Mouse (Mus musculus) yolk sac, embryonic 10.5 days (tissue): ENCODE measurements around the gene Usp34.
A peak's percentile ranks its signal among the peaks of the same experiment; 100 is the strongest.
"Not testable (repeated sequence)": the region's sequence is repeated elsewhere in the genome, so short reads cannot be mapped to it uniquely, and the experiment has no call there.

Source experiments
- DNase-seq: peaks from one replicate; pipeline ENCODE4 v3.0.0-alpha.2; 2017; ENCODE audit warnings: low spot score

Gene Usp34

DNA sequence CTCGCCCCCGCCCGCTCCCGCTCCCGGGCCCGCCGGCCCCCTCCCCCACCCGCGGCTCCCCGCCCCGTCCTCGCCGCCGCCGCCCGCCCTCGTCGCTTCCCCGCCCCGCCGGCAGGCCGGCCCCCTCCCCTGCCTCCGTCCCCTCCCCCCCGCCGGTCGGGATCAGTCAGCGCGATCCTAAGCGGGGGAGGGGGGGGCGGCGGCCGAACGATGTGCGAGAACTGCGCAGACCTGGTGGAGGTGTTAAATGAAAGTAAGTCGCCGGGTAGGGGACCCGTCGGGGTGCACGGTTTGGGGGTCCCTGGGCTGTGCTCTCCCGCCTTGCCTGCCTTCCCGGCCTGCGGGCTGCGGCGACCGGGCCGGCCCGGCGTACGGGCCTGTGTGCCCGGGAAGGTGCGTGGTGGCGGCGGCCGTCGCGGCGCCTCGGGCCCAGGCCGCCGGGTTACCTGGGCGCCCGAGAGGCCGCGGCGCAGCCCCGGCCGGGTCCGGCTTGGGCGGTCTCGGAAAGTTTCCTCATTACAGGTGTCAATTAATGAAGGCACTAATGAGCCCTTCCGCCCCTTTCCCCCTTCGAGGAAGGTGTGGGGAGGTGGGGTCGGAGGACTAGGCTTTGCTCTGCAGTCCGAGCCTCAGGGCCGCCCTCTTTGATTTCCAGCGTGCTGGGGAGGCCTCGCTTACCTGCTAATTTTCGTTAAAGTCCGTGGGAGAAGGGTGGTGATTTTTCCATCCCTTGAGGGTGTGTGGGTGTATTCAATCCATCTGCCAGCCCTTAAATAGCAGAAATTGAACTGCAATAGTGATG lies at the start of gene Usp34:
TSS of gene Usp34 (plus strand) at position 132 of the 802 bp plus-strand sequence.
- DNase-seq, result peak; percentile 86

DNA sequence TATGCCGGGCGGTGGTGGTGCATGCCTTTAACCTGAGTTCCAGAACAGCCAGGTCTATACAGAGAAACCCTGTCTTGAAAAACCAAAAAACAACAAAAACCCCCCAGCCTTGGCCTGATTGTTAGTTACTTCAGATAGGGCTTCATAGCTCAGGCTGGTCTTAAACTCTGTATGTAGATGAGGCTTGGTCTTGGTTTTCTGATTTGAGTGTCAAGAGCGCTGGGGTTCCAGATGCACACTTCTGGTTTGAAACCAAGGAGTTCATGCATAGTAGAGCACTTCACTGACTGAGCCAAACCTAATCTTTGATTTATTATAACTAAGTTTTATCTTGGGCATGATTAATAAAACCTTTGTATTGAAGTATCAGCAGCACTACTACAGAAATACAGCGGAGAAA lies 47.6 kb upstream of the Usp34 start:
- no peak for DNase-seq

DNA sequence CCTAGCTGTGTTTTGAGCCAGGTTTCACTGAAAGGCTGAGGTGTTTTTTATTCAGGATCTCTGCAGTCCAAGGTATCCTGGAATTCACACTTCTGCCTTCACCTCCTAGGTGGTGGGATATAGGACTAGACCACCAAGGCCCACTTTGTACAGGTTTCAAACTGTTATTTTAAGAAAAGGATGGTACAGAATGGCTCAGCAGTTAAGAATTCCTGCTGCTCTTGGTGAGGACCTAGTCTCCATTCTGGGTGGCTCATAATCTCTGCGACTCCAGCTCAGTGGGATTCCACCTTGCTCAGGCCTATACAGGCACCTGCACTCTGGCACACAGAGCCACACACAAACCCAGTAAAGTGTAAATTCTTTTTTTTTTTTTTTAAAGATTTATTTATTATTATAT lies 47.2 kb upstream of the Usp34 start:
- DNase-seq, result no peak

DNA sequence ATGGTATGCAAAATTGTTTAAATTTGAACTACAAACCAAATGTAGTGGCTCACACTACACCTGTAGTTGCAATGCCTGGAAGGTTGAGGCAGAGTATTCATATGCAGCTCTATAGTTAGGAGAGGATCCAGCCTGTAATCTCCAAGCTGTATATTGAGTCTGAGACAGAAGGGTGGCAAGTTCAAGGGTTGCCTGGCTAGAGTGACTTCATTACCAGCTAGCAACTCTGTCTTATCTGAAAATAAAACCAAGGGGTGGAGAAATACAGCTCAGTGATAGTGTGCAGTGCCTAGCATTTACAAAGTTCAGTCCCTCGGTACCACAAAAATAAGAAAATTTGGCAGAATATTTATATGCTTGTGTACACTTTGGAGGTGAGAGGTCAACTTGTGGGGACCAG lies 46.5 kb upstream of the Usp34 start:
- no peak for DNase-seq

DNA sequence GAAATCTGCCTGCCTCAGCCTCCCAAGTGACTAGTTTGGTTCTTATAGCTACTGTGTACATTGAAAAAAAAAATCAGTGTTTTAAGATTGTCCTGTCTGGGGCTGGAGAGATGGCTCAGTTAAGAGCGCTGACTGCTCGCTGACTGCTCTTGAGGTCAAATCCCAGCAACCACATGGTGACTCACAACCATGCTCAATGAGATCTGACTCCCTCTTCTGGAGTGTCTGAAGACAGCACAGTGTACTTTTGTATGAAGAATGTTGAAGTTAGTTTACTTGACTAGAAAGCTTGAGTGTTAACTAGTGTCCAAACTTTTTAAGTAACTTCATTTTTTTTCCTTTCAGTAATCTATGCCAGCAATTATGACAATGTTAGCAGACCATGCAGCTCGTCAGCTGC lies 45.2 kb upstream of the Usp34 start:
- DNase-seq, result no peak

DNA sequence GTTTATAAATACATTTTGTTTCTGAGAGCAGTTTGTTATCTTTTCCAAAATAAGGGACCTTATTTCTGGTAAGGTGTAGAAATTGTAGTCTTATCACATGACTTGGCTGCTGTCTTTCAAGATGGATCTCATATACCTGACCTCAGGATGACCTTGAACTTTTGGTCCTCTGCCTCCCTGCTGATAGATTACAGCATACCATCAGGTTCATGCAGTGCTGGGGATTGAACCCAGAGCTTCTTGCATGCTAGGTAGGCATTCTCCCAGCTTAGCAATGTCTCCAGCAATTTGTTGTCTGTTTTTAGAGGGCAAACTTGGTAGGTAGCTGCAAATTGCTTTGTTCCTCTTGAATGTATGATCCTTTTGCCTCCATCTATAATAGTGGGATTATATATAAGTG lies 41.7 kb upstream of the Usp34 start:
- no peak for DNase-seq

DNA sequence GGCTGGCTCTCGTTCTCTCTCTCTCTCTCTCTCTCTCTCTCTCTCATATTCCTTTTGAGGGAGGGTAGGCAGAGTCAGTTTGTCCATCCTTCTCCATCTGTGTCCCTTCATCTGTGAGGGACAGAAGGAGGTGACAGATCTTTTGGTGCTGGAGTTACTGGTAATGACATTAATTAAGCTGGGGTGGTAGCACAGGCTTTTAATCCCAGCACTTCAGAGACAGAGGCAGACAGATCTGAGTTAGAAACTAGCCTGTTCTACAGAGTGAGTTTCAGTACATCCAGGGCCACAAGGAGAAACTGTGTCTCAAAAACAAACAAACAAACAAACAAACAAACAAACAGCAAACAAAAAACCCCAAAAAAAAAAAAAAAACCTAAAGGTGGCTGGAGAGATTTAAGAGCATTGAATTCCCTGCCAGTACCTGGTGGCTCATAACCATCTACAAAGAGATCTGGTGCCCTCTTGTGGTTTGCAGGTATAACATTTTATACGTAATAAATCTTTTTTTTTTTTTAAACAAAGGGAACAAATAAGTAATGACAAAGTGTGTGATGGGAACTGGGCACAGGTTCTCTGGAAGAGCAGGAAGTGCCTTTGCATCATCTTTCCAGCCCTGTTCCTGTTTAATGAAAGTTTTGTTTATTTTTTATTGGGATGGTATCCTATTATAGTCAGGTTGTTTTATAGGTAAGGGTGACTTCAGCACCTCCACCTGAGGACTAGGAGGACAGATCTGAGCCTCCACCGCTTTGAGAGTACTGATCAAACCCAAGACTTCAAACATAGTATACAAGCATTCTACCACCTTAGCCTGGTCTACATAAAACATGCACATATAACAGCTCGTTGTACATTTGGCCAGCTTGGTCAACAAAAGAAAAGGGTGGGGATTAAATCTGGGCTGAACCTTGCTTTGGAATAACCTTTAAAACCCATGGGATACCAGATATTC lies 34.6 kb upstream of the Usp34 start:
- no peak for DNase-seq

DNA sequence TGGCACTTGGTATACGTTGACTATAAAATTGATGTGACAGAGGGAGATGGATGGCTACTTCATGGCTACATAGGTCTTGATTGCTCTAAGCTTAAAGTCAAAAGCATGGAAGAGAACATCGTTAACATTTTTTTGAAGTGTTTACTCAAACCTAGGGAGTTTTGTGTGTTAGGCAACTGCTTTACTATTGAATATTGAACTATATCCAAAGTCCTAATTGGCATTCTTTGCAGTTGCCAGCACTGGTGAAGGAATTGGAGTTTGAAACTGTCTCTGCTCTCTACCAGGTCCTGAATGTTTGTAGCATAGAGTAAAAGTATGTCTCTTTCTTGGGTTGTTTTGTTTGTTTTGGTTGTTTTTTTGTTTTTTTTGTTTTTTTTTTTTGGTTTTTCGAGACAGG lies 30.9 kb upstream of the Usp34 start:
- no peak for DNase-seq

DNA sequence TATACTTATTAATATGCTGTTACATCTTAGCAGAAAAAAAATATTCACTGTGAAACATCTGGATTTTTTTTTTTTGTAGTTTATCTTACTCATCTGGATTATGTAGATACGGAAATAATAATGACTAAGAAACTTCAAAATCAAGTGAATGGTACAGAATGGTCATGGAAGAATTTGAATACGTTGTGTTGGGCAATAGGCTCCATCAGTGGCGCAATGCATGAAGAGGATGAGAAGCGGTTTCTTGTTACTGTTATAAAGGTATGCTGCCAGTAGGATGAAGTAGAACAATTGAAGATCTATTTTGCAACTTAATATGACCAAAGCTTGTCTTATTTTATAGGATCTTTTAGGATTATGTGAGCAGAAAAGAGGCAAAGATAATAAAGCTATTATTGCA lies 22.2 kb upstream of the Usp34 start:
- no peak for DNase-seq

DNA sequence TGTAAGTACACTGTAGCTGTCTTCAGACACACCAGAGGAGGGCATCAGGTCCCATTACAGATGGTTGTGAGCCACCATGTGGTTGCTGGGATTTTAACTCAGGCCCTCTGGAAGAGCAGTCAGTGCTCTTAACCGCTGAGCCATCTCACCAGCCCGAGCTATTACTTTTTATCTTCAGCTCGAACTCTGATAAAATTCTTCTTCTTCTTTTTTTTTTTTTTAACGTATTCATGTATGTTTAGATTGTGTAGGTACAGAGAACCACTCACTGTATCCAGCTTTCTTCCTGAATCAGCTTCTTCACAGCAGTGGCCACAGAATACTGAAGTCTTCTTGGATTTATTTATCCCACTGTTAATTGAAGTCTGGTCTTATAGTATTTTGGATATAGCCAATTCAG lies 17.8 kb upstream of the Usp34 start:
- not testable (repeated sequence) for DNase-seq

DNA sequence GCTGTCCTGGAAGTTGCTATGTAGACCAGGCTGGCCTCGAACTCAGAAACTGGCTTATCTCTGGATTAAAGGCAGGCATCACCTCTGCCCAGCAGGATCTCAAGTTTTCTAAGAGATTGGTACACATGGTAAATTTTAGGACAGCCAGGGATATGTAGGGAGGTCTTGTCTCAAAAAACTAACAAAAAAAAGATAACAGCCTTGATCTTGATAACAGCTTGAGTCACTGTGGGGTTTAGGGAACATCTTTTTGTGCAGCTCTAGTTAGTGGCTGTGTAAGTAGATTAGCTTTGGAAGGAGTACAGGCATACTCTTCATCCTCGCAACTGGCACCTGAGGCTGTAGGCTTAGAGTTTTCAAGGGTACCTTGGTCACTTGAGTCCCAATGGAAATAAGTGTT lies 9.3 kb upstream of the Usp34 start:
- DNase-seq, result no peak

DNA sequence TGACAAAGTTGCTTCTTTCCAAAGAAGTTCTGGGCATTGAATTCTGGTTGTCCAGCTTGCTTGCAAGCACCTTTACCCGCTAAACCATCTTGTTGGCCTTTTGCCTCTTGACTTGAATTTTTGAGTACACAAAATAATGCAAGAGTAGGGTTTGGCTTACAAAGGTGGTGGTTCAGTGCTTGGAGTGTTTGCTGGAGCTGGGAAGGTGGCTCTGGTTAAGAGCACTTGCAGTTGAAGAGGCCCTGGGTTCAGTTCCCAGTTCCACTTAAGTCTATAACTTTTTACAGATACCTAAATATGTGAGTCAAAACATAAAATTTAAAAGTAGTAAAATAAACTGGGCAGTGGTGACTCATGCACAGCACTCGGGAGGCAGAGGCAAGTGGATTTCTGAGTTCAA lies 8.4 kb upstream of the Usp34 start:
- no peak for DNase-seq

DNA sequence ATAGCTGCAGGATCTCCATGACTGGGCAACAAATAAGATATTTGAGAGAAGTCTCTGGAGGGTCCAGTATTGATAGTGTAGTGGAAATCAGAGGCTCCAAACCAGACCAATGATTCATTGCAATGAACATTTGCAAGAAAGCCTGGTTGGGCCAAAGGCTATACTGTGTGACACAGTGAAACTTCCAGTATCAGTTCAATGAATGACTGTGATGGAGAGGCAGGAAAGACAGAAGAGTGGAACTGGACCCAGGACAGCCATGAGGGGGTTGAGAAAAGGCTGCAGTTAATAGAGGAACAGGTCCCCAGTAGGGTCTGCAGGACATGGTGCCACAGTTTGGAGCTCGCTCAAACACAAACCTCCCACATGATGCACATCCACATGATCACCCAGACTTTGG lies 6.8 kb upstream of the Usp34 start:
- DNase-seq, result no peak

DNA sequence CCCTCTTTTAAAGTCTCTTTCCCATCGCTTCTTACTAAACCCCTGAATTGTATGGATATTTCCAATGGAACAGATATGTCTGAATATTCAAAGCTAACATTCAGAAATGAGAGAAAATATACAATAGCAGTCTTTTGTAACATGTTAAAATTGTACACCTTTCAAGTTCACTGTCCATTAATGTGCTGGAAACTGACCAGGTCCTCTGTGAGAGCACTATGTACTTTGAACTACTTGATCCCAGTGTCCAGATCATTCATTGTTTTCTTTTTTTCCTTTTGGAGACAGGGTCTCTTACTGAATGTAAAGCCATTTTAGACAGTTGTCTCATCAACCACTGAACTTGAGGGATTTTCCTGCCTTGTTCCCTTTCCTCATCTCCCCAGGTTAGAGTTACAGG lies 3.6 kb upstream of the Usp34 start:
- no peak for DNase-seq

DNA sequence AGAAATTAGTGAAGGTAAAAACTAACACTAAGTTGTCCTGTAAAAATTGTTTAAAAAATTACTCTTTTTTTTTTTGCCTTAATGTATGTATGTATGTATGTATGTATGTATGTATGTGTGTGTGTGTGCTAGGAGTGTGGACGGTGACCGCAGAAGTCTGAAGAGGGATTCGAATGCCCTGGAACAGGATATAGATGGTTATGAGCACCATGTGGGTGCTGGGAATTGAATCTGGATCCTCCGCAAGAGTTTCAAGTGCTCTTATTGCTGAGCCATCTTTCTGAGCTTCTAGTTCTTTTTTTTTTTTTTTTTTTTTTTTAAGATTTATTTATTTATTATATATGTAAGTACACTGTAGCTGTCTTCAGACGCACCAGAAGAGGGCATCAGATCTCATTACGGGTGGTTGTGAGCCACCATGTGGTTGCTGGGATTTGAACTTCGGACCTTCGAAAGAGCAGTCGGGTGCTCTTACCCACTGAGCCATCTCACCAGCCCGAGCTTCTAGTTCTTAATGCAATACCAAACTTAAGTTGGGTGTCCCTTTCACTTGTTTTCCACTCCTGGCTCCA lies 1.5 kb upstream of the Usp34 start:
- not testable (repeated sequence) for DNase-seq

DNA sequence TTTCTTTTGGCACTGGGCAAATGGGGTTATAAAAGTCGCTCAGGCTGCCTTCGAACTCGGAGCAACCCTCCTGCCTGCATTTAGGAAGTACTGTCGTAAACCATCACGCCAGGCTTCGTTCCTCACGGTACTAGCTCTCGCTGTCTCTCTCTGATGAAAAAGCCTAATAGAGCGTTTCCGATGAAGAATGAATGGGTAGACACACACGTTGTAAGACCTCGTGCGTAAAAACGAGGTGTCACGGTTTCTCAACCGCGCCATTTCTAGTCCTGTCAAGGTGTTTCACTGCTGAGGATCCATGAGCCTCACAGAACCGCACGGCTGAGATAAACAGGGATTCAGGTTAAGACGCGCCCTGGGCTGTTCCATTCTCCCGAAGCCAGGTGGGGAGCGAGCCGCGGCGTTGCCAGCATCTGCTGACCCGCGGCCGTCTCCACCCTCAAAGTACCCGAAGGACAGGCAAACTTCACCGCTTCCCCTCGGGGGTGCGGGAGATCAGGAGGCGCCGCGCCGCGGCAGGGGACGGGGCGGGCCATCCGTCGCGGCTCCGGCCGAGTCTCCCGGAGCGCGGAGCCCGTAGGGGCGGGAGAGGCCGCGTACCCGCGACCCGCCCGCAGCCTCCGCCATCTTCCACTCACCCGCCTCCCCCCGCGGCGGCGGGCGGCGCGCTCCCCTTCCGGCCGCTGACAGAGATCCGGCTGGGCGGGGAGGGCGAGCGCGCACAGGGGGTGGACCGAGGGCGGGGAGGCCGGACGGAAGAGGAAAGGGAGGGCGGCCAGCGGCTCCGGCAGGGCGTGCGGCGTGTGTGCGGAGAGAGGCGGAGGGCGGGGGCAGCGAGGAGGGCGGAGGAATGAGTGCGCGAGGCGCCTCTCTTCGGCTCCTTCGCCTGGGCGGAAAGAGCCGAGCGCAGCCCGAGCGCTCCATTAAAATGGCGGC lies 754 bp upstream of the Usp34 start:
- peak; percentile 98 for DNase-seq

DNA sequence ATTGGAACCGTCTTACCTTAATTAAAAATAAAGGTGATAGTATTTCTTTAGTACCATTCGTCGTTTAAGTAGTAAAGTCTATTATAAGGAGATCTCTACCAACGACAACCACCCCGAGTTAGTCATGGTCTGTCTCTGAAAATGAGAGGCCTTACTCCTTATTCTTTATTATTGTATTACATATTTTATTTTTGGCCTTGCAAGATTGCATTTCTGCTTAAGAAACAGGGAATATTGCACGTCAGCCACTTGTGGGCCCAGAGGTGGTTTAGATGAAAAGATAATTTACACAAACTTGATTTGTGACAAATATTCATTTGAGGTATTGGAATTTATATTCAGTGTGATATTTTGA lies 848 bp downstream of the Usp34 start:
- DNase-seq, result no peak

DNA sequence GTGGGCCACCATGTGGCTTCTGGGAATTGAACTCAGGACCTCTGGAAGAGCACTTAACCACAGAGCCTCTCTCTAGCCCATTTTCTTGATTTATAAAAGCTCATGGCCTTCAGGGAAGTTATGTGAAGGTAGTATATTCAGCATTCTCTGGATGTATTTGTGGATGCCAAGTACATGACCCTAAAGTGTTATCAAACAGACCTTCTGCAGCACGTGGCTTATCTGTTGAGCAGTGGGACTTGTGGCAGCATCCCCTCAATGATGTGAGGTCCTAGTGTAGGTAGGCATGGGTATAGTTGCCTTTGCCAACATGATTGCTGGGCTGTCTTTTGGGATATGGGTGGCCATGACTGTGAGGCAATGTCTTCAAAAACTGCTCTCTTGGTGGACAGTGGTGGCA lies 6.8 kb downstream of the Usp34 start:
- DNase-seq, result no peak

DNA sequence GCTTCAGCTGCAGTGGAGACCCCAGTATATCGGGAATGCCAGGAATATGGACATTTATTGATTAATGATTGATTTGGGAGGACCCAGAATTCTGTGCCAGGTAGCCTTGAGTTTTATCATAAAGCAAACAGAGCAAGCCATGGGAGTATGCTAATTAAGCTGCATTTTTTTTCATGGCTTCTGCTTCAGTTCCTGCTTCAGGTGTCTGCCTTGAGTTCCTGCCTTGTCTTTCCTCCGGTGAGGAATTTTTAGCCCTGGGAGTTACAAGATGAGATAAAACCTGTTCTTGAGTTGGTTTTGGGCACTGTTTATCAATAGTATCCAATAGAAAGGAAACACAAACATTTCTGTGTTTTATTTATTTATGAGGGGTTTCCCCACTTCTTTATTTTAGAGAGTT lies 22.7 kb downstream of the Usp34 start:
- DNase-seq, result no peak

DNA sequence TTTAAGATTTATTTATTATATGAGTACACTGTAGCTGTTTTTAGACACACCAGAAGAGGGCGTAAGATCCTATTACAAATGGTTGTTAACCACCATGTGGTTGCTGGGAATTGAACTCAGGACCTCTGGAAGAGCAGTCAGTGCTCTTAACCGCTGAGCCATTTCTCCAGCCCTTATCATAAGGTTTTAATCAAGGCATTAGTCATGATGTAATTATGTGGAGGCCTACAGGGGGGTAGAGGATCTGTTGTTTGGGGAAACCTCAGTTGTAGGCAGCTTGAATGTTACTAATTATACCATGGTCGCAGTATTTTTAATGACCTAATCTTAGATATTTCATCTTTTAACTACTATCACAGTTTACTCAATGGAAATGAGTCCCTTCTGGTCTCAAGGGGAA lies 25.4 kb downstream of the Usp34 start:
- DNase-seq, result no peak

DNA sequence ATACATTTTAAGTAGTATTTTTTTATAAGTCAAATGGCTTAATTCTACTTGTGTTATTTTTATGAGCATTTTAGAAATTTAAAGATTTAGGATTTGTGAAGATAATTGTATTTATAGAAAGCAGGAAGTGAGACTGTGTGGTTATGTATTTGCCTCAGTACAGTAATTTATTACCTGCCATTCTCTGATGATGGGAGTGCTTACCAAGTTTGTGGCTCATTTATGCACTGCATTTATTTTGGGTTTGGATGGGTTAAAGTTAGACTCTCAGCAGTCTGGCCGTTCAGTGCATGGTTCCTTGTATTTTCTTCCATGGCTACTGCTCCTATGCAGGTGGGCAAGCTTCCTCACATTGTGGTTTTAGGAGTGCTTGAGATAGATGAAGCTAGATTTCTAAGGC lies 28.5 kb downstream of the Usp34 start:
- no peak for DNase-seq

DNA sequence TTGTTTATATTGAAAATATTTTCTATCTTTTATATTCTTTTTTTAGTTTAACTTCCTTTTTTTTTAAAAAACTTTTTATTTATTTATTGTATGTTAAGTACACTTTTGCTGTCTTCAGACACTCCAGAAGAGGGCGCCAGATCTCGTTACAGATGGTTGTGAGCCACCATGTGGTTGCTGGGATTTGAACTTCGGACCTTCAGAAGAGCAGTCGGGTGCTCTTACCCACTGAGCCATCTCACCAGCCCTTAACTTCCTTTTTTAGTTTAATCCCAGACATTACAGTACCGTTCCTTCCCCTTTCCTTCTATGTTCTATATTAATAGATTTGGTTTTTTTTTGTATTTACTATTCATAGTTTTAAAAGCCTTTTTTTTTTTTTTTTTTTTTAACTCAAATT lies 50.5 kb downstream of the Usp34 start:
- not testable (repeated sequence) for DNase-seq
